Mouse (Mus musculus): ENCODE results near the gene Ghr.

Ghr gene

DNA sequence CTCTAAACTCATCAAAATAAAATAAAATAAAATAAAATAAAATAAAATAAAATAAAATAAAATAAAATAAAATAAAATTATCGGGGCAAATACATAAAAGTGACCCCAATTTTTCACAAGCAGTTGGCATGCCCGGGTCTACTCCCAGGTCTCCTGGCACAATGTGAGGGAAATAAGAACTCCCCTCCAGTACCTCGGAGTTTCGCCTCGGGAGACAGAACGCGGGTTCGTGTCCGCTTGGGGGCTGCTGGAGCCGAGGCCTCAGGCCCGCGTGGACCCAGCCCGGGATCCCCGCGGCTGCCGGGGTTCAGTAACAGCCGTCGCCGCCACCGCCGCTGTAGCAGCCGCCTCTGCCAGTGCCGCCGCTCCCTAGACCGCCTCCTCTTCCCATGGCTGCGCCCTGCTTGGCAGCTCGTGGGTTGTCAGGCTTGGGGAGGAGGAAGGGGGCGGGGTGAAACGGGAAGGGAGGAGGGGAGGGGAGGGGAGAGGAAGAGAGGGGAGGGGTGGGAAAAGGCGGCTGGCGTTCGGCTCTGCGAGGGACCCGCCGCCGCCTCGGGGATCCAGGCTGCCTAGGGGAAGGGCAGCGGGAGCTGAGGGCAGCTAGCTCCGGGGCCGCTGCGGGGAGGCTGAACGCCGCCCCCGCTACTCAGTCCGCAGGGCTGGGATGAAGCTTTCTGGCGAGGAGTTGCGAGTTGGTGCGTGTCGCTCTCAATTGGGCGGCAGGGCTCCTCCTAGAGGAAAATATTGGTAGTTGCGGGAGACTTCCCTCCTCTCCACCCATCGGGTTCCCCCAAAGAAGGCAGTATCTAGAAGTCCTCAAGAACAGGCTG is at the start of gene Ghr:
Gene Ghr (minus strand): TSS at position 686 of the 830 bp plus-strand sequence.
- peak; percentile 92 for DNase-seq (ENCODE audit: extremely low read depth, insufficient read length, low spot score)

DNA sequence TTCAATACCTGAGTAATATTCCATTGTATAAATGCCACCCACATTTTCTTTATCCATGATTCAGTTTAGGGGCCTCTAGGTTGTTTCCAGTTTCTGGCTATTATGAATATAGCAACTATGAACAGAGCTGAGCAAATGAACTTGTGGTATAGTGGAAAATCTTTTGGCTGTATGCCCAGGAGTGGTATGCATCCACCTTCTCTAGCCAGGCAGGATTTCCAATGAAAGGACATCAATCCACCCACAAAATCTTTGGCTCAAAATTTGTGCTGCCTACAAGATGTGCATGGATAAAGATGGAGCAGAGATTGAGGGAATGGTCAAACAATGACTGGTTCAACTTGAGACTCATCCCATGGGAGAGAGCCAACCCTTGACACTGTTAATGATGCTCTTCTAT is 39.5 kb upstream of the Ghr start:
- DNase-seq (ENCODE audit: extremely low read depth, insufficient read length, low spot score): no peak

DNA sequence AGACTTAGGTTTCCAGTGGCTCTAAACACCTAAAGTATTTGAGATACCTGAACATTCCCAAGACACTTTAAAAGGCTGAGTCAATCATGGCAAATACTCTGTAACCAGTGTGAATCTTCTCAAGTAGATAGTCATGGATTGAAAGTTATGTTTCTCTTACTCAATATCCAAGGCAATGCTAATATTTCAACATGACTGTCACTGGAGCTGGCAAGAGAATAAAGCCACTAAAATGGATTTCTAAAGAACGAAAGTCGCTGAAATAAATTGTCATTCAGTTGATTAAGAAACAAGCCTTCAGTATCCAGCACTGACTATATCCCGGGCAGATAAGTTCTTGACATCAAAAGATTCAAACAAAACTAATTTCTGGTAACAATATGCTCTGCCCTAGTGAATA is 37.1 kb upstream of the Ghr start:
- DNase-seq (ENCODE audit: extremely low read depth, insufficient read length, low spot score): no peak

GRCm38 (mm10) chr15:3618311-3618710 is 35.0 kb upstream of the Ghr start:
- DNase-seq (ENCODE audit: extremely low read depth, insufficient read length, low spot score): no peak

DNA sequence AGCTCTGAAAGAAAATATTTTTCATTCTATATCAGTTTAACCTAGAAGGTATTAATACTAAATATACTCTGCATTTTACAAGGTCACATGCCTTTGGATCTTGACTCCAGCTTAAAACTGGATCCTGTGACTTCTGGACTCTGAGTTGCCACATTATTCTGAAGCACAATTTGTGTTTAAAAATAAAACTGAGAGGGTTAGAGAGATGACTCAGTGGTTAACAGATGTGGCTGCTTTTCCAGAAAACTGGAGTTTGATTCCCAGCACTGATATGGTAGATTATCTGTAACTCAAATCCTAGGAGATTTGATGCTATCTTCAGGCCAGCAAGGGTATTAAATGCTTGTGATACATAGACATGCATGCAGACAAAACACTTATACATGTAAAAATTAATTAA is 28.7 kb upstream of the Ghr start:
- no peak for DNase-seq (ENCODE audit: extremely low read depth, insufficient read length, low spot score)

DNA sequence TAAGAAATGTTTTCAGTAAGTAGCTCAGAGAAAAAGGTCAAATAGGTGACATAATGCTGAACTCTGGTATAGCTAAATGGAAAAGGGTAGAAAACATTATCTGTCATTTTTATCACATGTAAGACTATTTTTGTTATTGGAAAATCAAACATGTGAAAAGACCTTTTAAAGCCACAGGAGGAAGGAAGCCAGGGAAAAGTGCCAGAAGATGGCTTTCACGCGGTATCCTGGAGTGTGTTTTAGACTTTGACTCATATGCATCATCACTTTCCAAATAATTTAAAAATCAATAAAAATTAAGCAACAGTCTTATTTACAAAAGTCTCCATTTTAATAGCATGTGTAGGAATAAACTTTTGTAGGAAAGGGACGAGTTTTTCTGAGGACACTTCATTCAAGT is 24.7 kb upstream of the Ghr start:
- no peak for DNase-seq (ENCODE audit: extremely low read depth, insufficient read length, low spot score)

- no peak for DNase-seq (ENCODE audit: extremely low read depth, insufficient read length, low spot score)
Observed at GRCm38 (mm10) chr15:3602098-3602486, 18.8 kb upstream of the Ghr start.

GRCm38 (mm10) chr15:3601422-3602097 is 18.3 kb upstream of the Ghr start:
- DNase-seq (ENCODE audit: extremely low read depth, insufficient read length, low spot score): no peak

GRCm38 (mm10) chr15:3587879-3588278 is 4.6 kb upstream of the Ghr start:
- peak; percentile 53 for DNase-seq (ENCODE audit: extremely low read depth, insufficient read length, low spot score)

DNA sequence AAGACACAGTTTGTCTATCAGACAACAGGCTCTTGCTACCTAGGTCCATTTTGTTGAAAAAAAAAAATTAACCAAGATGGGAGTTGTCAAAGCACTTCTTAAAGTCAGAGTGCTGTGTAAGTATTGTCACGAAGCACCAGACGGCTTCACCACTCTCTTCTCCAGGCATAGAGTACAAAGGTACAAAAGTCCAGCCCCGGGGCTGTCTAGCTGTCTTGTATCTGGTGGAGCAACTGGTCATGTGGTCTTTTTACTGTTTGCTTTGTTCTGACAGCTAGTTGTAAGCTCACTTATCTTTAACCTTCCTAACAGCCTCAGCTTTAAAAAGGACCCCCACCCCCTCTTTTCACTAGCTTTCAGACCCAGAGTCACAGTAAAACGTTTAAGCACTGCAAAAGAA is 1.1 kb upstream of the Ghr start:
- no peak for DNase-seq (ENCODE audit: extremely low read depth, insufficient read length, low spot score)

DNA sequence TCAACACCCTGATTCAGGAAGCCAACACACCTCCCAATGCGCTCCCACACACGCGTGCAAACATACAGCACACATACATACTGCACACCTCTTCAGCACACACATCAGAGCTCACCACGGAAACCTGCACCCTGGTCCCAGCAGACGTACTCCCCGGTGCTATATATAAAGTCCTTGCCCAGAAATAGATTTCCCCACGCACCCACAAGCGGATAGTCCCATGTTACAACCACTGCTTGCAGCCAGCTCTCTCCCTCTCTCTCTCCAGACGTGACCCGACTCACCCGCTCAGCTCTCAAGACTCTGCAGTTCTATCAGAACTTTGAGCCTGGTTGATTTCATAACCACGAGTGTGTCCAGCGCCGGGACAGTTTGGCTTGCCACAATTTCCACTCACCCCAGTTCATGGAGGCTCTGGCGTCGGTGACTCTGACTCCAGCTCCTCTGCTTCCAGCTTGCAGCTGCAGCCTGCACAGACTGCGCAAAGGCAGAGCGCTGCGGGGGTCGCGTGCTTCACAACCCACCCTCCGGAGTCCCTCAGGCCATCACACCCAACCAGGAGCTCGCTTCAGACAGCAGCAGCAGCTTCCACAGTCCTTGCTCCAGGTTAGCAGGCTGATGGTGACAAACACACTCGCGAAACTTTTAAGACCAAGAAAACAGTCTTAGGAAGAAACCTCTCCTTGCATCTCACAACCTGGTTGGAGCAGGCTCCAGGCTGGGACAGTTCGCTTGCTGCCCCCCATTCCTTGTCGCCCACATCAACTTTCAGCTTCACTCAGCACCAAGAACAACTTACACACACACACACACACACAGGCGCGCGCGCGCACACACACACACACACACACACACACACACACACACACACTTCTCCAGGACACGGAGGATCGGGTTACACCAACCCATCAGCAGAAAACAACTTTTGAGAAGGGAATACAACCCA is 1.2 kb downstream of the Ghr start:
- DNase-seq (ENCODE audit: extremely low read depth, insufficient read length, low spot score): peak; percentile 80

GRCm38 (mm10) chr15:3581337-3581736 is 2.0 kb downstream of the Ghr start:
- DNase-seq (ENCODE audit: extremely low read depth, insufficient read length, low spot score): no peak

GRCm38 (mm10) chr15:3580216-3580615 is 3.1 kb downstream of the Ghr start:
- DNase-seq (ENCODE audit: extremely low read depth, insufficient read length, low spot score): no peak

GRCm38 (mm10) chr15:3578286-3578980 is 4.9 kb downstream of the Ghr start:
- no peak for DNase-seq (ENCODE audit: extremely low read depth, insufficient read length, low spot score)

DNA sequence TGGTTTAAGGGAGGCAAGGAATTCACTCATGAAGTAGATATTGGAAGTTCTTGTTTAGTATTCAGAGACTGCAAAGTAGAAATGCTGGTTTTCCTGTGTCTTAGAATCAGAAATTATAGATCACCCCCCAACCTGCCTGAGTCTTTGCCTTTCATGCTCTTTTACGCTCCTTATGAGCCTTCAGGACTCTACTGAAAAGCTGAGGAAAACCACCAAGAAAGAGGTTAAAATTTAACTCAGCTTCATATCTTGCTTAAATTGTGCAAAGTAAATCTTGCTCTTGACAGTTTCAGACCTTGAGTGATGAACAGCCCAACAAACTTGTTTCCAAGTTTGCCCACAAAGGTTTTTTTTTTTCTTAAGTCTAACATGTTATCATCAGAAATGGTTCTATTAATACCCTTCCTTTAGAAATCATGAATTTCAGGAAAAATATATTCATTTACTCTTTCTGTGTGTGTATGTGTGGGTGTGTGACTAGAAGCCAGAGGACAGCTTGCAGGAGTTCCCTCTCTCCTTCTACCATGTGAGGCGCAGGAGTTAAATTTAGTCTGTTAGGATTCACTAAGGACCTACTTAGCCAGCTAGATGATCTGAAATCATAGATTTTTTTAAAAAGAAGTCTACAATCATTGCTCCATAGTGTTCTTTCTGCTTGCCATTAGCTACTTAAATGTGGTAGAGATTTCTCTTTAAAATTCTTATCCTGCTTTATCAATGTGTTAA is 14.0 kb downstream of the Ghr start:
- no peak for DNase-seq (ENCODE audit: extremely low read depth, insufficient read length, low spot score)

DNA sequence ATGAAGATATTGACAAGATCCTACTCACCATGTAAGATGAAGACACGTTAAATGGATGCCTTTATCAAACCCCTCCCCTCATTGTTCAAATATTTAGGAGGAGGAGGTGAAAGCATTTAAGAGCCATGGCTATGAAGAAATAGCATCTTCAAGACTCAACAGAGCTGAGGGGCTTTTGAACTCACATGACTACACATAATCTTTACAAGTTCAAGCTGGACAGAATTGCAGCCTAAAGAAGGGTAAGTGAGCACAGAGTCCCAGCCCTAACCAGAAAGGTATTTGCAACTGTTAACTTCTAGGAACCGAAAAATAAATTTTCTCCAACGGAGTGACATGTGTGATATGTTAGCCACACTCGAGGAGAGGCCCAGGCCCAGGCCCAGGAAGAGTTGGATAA is 18.7 kb downstream of the Ghr start:
- DNase-seq (ENCODE audit: extremely low read depth, insufficient read length, low spot score): no peak

DNA sequence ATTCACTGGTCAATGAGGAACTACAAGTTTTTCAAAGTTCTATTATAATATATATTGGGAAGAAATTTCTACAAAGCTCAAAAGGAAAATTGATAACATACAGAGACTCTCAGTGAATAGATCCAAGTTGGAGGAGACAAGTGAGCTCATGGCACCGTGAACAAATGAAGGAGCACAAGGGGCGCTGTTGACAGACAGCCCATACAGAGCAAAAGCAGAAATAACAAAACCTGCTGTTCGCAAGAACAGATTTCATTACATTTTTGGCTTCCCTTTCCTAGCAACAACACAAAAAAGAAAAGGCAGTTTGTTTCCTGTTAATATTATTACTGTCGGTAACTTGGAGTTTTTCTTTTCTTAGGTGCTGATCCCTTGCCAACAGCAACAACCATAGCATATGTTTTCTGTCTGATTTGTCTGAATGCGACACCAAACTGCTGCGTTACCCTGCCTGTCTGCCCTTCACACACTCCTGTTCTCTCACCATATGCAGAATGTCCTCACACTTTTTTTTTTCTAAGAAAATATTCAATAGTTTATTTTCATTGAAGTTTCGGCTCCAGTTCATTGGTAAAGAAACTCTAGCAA is 19.3 kb downstream of the Ghr start:
- no peak for DNase-seq (ENCODE audit: extremely low read depth, insufficient read length, low spot score)

DNA sequence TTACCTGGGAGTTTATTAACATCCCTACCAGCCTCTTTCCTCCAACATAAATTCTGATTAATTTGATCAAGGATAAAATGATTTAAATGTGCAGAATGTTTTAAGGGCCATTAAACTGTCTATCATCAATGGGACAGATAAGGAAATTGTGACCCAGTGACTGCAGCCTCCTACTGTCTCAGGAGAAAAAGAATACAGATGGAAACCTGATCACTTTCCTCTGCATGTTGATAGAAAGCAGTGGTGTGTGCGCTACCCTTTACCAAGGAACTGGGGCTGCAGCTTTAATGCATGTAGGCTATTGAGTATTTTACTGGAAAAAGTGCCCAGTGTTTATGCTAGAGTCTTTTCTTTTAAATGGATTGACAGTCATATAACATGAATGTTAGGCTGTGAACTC is 19.8 kb downstream of the Ghr start:
- no peak for DNase-seq (ENCODE audit: extremely low read depth, insufficient read length, low spot score)

DNA sequence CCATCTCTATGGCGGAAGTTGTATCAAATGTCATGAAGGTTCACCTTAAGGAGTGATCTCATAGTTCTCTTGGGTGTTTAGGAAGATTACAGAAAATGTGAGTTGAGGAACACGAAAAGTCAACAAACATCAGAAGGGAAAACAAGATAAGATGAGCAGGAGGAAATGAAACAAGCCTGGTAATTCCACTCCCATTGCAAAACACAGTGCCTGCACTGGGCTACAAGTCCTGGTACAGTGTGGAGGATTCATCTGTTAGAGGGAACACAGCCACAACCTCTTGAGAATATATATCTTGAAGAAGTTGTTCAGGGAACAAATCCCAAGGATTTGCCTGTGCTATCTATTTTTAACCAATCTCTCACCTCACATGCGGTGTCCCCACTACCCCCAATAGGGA is 24.8 kb downstream of the Ghr start:
- DNase-seq (ENCODE audit: extremely low read depth, insufficient read length, low spot score): no peak

GRCm38 (mm10) chr15:3544289-3544688 is 39.0 kb downstream of the Ghr start:
- peak; percentile 8 for DNase-seq (ENCODE audit: extremely low read depth, insufficient read length, low spot score)
